Mouse (Mus musculus): ENCODE results near the gene Eif2ak1. TPM values are rescaled to one million over a fixed set of nuclear protein-coding genes. Genes with fewer than 3 reads are reported as not detected.
A peak's percentile ranks its signal among the peaks of the same experiment; 100 is the strongest.

The Eif2ak1 gene
- total RNA-seq, 1 experiment from 2014 or later, result 43.5 TPM

DNA sequence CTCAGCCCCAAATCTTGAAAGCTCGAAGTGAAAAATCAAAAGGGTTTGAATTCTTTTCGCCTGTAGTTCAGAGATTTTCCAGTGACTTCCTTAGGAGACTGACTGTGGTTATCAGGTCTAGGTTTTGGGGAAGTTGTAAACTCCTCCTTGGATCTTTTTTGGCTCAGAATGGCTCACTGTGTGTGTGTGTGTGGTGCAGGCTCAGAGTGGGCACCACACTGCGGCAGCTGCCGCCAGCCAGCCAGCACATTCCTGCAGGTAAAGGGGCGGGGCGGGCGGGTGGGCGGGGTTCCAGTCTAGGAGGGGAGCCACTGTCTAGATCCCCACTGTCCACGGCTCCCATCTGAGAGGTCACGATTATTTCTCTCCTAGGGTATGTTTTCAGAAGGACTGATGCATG is 124.0 kb downstream of the Eif2ak1 start:
- peak; percentile 52; the same call in 1 of the 2 replicates for ATAC-seq (replicated peaks; ENCODE audit: low read depth, poor library complexity, severe bottlenecking)

DNA sequence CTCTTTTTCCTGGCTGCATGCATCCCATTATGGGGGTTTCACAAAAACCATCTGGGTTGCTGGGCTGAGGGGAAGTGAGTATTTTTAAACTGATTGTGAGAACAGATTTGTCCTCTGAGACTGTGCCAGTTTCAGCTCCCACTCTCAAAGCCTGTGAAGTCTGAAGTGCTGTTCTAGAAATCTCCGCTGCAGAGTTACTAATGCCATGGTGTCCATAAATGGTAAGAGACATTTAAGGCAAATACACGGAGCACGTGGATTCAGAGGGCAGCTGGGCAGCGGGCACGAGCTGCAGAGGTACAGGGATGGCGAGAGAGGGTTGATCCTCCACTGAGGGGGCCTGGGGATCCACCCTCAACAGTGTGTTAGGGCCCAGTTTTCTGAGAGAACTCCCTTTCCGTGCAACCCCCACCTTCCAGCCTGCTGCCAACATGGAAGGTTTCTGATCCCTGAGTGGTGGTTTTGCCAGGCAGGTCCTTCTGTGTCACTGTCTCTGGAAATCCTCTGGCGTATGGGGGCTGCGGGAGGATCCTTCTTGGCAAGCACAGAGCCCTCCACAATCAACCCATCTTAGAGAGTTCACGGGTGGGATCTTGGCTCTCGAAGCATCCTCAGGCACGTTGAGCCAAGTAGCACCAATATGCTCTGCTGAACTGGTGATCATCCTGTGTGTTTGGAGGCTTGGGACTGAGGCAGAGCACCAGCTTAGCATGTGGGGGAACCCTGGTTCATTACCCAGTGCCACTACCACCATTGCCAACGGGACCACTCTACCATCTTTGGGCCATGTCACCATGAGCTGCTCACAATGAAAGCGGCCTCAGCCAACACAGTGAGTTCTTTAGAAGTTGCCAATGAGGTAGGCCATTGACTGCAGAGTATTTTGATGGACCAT is 125.9 kb downstream of the Eif2ak1 start:
- no peak for ATAC-seq (replicated peaks; ENCODE audit: low read depth, poor library complexity, severe bottlenecking)

DNA sequence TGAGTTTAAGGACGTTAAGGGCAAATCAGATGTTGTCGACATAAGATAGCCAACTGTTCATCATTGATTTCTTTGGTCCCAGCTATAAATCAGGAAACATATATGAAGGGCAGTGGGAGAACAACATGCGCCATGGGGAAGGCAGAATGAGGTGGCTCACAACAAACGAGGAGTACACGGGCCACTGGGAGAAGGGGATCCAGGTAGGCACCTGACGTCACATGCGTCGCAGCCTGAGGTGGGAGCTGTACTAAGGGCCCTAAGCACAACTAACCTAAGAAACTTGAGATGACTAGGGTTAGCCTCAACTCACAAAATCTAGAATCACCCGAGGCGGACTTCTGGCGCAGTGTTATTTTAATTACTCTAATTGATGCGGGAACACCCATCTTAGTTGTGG is 130.8 kb downstream of the Eif2ak1 start:
- no peak for ATAC-seq (replicated peaks; ENCODE audit: low read depth, poor library complexity, severe bottlenecking)

DNA sequence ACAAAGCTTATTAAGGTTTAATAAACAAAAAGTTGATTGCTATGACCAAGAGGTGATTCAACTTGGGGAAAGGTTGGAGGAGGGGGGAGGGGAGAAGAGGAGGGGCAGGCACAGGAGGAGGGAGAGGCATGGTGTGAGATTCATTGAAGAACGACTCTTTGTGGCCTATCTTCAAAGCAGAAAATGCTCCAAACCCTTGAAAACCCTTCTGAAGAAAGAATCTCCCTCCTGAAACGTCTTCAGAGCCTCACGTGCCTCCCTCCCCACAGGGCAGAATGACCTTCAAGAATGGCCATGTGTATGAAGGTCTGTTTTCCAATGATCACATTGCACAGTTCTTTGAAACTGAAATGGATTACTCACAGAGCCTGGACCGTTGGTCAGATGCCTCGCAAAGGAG is 132.4 kb downstream of the Eif2ak1 start:
- no peak for ATAC-seq (replicated peaks; ENCODE audit: low read depth, poor library complexity, severe bottlenecking)

Other genes with a start within 250 kb of the Eif2ak1 start
- gene Cyth3, start 195.3 kb upstream of the Eif2ak1 start, total RNA-seq (2017), result 33.3 and 36.0 TPM in 2 replicates
- gene Usp42, start 85.5 kb upstream of the Eif2ak1 start, total RNA-seq (2017), result 12.7 and 27.7 TPM in 2 replicates
- 0.39 TPM in 1 of 2 replicates, not detected in the other for gene Ankrd61, start 79.9 kb downstream of the Eif2ak1 start, total RNA-seq (2017)
- gene Aimp2, start 92.1 kb downstream of the Eif2ak1 start, total RNA-seq (2017), result 84.6 and 98.4 TPM in 2 replicates
- 30.0 and 38.9 TPM in 2 replicates for gene Pms2, start 92.2 kb downstream of the Eif2ak1 start, total RNA-seq (2017)
- not detected in 2 replicates for gene Gm42421, start 110.4 kb downstream of the Eif2ak1 start, total RNA-seq (2017)
- not detected in 2 replicates for gene Rsph10b, start 115.2 kb downstream of the Eif2ak1 start, total RNA-seq (2017)
- gene Ccz1, start 197.1 kb downstream of the Eif2ak1 start, total RNA-seq (2017), result 94.4 and 110 TPM in 2 replicates
- not detected in 2 replicates for gene Ocm, start 208.9 kb downstream of the Eif2ak1 start, total RNA-seq (2017)